Mouse (Mus musculus) 416B (cell line): ENCODE data around the gene Tas2r102.

Experiments
- DNase-seq: peaks from one replicate; pipeline ENCODE4 v3.0.0; 2011; ENCODE audit warnings: low read depth

The Tas2r102 gene

GRCm38 (mm10) chr6:132761831-132762230 lies at the start of gene Tas2r102:
Gene Tas2r102 (plus strand): TSS chr6:132762131.
- no peak for DNase-seq

- no peak for DNase-seq
These were observed 24.0 kb upstream of the Tas2r102 start, which contains the start of gene Tas2r115 for GRCm38 (mm10) chr6:132737935-132738334. Gene Tas2r115 (minus strand): TSS chr6:132738035.

DNA sequence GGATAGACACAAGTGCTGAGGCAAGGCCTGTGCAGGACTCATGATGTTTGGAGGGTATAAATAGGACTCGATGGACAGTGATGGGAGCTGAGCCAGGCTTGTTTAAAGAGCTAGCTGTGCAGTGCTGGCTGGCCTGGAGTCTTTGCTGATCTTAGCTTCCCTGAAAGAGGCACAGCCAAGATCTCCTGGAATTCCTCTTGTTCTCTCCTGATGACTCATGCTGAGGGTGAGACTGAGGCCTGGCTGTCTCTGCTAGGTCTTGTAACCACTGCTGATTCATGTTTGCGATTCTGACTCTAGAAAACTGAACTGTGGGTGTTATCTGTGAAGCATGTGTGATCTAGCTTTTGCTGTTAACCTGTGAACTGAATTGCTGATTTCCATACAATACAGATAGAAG lies 11.7 kb upstream of the Tas2r102 start:
- DNase-seq, result no peak

DNA sequence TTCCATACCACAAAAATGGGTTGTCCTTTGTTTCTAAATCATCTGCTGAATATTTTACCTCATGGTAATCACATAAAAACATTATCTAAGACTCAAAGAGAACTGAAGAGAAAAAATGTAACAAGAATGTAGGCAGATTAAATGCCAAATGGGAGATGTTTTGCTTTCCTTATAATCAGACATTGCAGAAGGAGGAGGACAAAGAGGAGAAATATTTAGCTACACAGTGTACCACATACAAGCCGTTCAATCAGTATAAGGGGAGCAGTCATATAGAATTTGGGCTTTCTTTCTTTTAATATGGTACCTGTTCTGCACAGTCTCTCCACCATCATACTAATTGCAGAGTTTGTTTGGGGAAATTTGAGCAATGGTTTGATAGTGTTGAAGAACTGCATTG lies 7.5 kb upstream of the Tas2r102 start, which contains the start of gene Tas2r124:
Tas2r124 (plus strand) TSS at position 301 of the 400 bp plus-strand sequence.
- no peak for DNase-seq

- DNase-seq, result no peak
These were observed 16.1 kb downstream of the Tas2r102 start, which contains the start of gene Tas2r136 for GRCm38 (mm10) chr6:132778062-132778461. Gene Tas2r136 (minus strand): TSS chr6:132778162.

- DNase-seq, result no peak
These were observed 33.5 kb downstream of the Tas2r102 start for GRCm38 (mm10) chr6:132795393-132795792.

DNA sequence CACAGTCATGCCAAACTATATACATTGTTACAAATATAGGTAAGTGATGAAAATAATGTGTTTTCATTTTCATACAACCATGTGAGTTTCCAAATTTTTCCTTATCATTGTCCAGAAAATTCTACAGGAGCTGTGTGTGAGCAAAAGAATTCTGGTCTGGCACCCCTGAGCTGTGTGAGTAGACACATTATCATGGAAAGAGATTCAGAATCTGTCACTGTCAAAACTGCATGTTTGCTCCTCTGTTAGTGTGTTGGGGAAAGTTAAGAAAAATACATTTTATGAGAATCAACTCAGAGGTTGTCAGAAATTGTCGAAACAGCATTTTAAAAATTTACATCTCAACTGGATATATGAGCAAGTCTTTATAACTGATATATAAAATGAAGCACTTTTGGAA lies 40.6 kb downstream of the Tas2r102 start, which contains the start of gene Tas2r117:
Tas2r117 (plus strand) TSS at position 301 of the 400 bp plus-strand sequence.
- DNase-seq, result no peak
